Comparison of ENCODE assay signal across 8 mouse cellular contexts in the genomic region with DNA sequence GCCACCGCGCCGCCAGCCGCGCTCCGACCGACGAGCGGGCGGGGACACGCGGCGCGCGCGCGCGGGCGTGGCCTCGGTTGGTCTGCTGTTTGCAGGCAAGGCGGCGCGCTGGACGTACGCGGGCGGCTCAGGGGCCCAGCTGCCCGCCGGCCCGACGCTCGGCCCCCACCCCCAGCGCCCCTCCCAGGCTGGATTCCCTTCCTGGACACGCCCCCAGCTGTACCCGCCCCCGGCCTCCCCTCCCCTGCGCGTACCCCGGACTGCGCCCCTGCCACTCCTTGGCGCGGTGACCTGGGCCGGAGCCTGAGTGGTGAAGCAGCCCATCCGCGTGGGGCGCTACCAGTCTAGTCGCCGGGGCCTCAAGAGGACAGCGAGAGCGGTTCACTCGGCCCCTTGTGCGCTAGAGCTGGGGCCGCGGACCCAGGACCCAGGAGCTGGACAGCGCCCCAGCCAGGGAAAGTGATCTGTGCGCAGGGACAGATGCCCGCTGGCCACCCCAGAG. TPM values are rescaled to one million over a fixed set of nuclear protein-coding genes. Genes with fewer than 3 reads are reported as not detected.
DNase-seq lines count a peak whose midpoint lies in the region; ATAC-seq and TF ChIP-seq lines count a peak whose summit lies in the region.

A gene (minus strand): TSS at position 42 of the 502 bp plus-strand sequence.

- no peaks in the 10 kb centered on the region for H3K27me3 ChIP-seq in forebrain, embryonic 10.5 days (ENCODE audit: poor library complexity, severe bottlenecking)
- H3K27me3 ChIP-seq in heart, embryonic 15.5 days: no peaks in the 10 kb centered on the region
- no peaks in the 10 kb centered on the region for H3K27me3 ChIP-seq in liver, embryonic 14.5 days (ENCODE audit: control insufficient read depth, insufficient read depth, low read length)
- no peaks in the 10 kb centered on the region for H3K27me3 ChIP-seq in neural tube, embryonic 11.5 days (ENCODE audit: control insufficient read depth, insufficient read depth, low read length)
- no peaks in the 10 kb centered on the region for H3K27me3 ChIP-seq in stomach, postnatal 0 days (ENCODE audit: control insufficient read depth, insufficient read depth, low read length)

- DNase-seq in c-Kit-negative CD71-positive TER-119-positive erythroid progenitor cells, embryonic 14.5 days (ENCODE audit: low read depth, low spot score): peak; percentile 80
- peak; percentile 95 for DNase-seq in forebrain, embryonic 10.5 days (ENCODE audit: extremely low spot score, low spot score)
- peak; percentile 94 to 98 for DNase-seq in kidney, postnatal 25 days
- DNase-seq in liver, embryonic 14.5 days (ENCODE audit: low read depth in 3 of 3, low spot score in 3 of 3): peak; percentile 81 to 88 (median 83)
- DNase-seq in neural tube, embryonic 11.5 days (ENCODE audit: low spot score): peak; percentile 97
- DNase-seq in stomach, postnatal 0 days (ENCODE audit: low spot score): peak; percentile 96

- H3K9ac ChIP-seq in heart, embryonic 15.5 days: peak within 1 kb of the TSS; percentile 93
- peak within 1 kb of the TSS; percentile 91 for H3K9ac ChIP-seq in liver, embryonic 14.5 days (replicated peaks)
- peak within 1 kb of the TSS; percentile 96 for H3K9ac ChIP-seq in neural tube, embryonic 11.5 days (ENCODE audit: low read length)
- peak within 1 kb of the TSS; percentile 96 for H3K9ac ChIP-seq in stomach, postnatal 0 days (ENCODE audit: low read length)

- peak; percentile 64 for ATAC-seq in CD4-positive, CD25-positive, alpha-beta regulatory T cell, adult 4 months
- ATAC-seq in heart, embryonic 15.5 days (replicated peaks; ENCODE audit: insufficient number of reproducible peaks, insufficient read depth, low FRiP score, low read depth): peak; percentile 89
- ATAC-seq in liver, embryonic 14.5 days (ENCODE audit: insufficient read depth): peak; percentile 79
- peak; percentile 88 for ATAC-seq in neural tube, embryonic 11.5 days (ENCODE audit: insufficient read depth, low FRiP score, low TSS enrichment)
- ATAC-seq in stomach, postnatal 0 days (ENCODE audit: low FRiP score, low TSS enrichment): peak; percentile 91

- H3K36me3 ChIP-seq in forebrain, embryonic 10.5 days (replicated peaks): peaks cover 26% of the 10 kb centered on the region
- no peaks in the 10 kb centered on the region for H3K36me3 ChIP-seq in heart, embryonic 15.5 days
- peaks cover 6% of the 10 kb centered on the region for H3K36me3 ChIP-seq in liver, embryonic 14.5 days (replicated peaks; ENCODE audit: control insufficient read depth, insufficient read depth, low read depth)
- H3K36me3 ChIP-seq in neural tube, embryonic 11.5 days (ENCODE audit: control insufficient read depth, insufficient read depth, low read length): no peaks in the 10 kb centered on the region
- H3K36me3 ChIP-seq in stomach, postnatal 0 days (ENCODE audit: control insufficient read depth, insufficient read depth, low read length): no peaks in the 10 kb centered on the region

- H3K27ac ChIP-seq in forebrain, embryonic 10.5 days: peak within 1 kb of the TSS; percentile 99
- peak within 1 kb of the TSS; percentile 99 for H3K27ac ChIP-seq in heart, embryonic 15.5 days
- peak within 1 kb of the TSS; percentile 98 for H3K27ac ChIP-seq in liver, embryonic 14.5 days
- peak within 1 kb of the TSS; percentile 96 for H3K27ac ChIP-seq in neural tube, embryonic 11.5 days (ENCODE audit: low read depth, low read length)
- H3K27ac ChIP-seq in stomach, postnatal 0 days (replicated peaks): peak within 1 kb of the TSS; percentile 98

- peak; percentile 75 for TF ChIP-seq CTCF in liver, embryonic 14.5 days (IDR thresholded peaks at IDR 0.05; ENCODE audit: low read depth)
- peak; percentile 73 for TF ChIP-seq CTCF in stomach, postnatal 0 days (IDR thresholded peaks at IDR 0.05; ENCODE audit: low read depth)

- peak within 1 kb of the TSS; percentile 89 for H3K4me2 ChIP-seq in heart, embryonic 15.5 days
- H3K4me2 ChIP-seq in liver, embryonic 14.5 days (ENCODE audit: low read depth): peak within 1 kb of the TSS; percentile 88
- H3K4me2 ChIP-seq in neural tube, embryonic 11.5 days (ENCODE audit: low read depth): peak within 1 kb of the TSS; percentile 91
- H3K4me2 ChIP-seq in stomach, postnatal 0 days (replicated peaks; ENCODE audit: low read depth): peak within 1 kb of the TSS; percentile 73

- H3K4me1 ChIP-seq in forebrain, embryonic 10.5 days: peaks cover 43% of the 10 kb centered on the region
- H3K4me1 ChIP-seq in heart, embryonic 15.5 days (replicated peaks): peaks cover 41% of the 10 kb centered on the region
- peaks cover 34 to 37% of the 10 kb centered on the region in 2 experiments for H3K4me1 ChIP-seq in liver, embryonic 14.5 days (replicated peaks; ENCODE audit: control insufficient read depth in 2 of 2, insufficient read depth in 2 of 2, low read length in 1 of 2)
- peaks cover 17% of the 10 kb centered on the region for H3K4me1 ChIP-seq in neural tube, embryonic 11.5 days (ENCODE audit: control insufficient read depth, insufficient read depth, low read length)
- H3K4me1 ChIP-seq in stomach, postnatal 0 days (replicated peaks; ENCODE audit: control insufficient read depth, insufficient read depth): peaks cover 3% of the 10 kb centered on the region; the same call in 1 of the 2 replicates

- WGBS in forebrain, embryonic 10.5 days: under 1% methylated on average over 57 of the region's 57 CpGs
- WGBS in heart, embryonic 15.5 days: under 1% methylated on average over 36 of the region's 57 CpGs
- under 1% methylated on average over 57 of the region's 57 CpGs for WGBS in liver, embryonic 14.5 days (ENCODE audit: insufficient replicate concordance)
- WGBS in neural tube, embryonic 11.5 days: 0% methylated on average over 42 of the region's 57 CpGs
- WGBS in stomach, postnatal 0 days: under 1% methylated on average over 32 of the region's 57 CpGs

- peak within 1 kb of the TSS; percentile 86 for H3K4me3 ChIP-seq in forebrain, embryonic 10.5 days
- peak within 1 kb of the TSS; percentile 97 for H3K4me3 ChIP-seq in heart, embryonic 15.5 days
- peak within 1 kb of the TSS; percentile 84 to 91 for H3K4me3 ChIP-seq in liver, embryonic 14.5 days (ENCODE audit: insufficient read depth in 1 of 2, low read depth in 2 of 2, low read length in 2 of 2)
- peak within 1 kb of the TSS; percentile 89 for H3K4me3 ChIP-seq in neural tube, embryonic 11.5 days (ENCODE audit: low read depth, low read length)
- H3K4me3 ChIP-seq in stomach, postnatal 0 days (ENCODE audit: low read depth, low read length): peak within 1 kb of the TSS; percentile 79

- TF ChIP-seq EP300 in liver, embryonic 14.5 days (IDR thresholded peaks at IDR 0.05; ENCODE audit: low read depth): no peak
- no peak for TF ChIP-seq EP300 in stomach, postnatal 0 days (optimal IDR thresholded peaks at IDR 0.05)

- H3K9me3 ChIP-seq in forebrain, embryonic 10.5 days: no peaks in the 10 kb centered on the region
- H3K9me3 ChIP-seq in heart, embryonic 15.5 days (replicated peaks): no peaks in the 10 kb centered on the region
- H3K9me3 ChIP-seq in liver, embryonic 14.5 days (ENCODE audit: control insufficient read depth, low read length): no peaks in the 10 kb centered on the region
- no peaks in the 10 kb centered on the region for H3K9me3 ChIP-seq in neural tube, embryonic 11.5 days (ENCODE audit: control insufficient read depth, low read length)
- H3K9me3 ChIP-seq in stomach, postnatal 0 days (ENCODE audit: control insufficient read depth, low read length): no peaks in the 10 kb centered on the region

RNA-seq across cellular contexts. Expression of the gene that starts here (rescaled TPM):
- polyA plus RNA-seq in CD4-positive, CD25-positive, alpha-beta regulatory T cell, adult 4 months (2017; shearing (Covaris generic)): 10 to 100 TPM; 13.8 to 30.4 TPM
- 454 and 466 TPM in 2 replicates for polyA plus RNA-seq in forebrain, embryonic 10.5 days (2016; fragmentation: Nextera tagmentation; extraction: Ambion mirVana)
- polyA plus RNA-seq in heart, embryonic 15.5 days (2015; fragmentation: Nextera tagmentation; extraction: Ambion mirVana): 190 and 256 TPM in 2 replicates
- 85.0 and 107 TPM in 2 replicates for polyA plus RNA-seq in liver, embryonic 14.5 days (2012; rRNA removed)
- polyA plus RNA-seq in liver, embryonic 14.5 days (2014; fragmentation: Nextera tagmentation; extraction: Ambion mirVana): 165 and 191 TPM in 2 replicates
- polyA plus RNA-seq in neural tube, embryonic 11.5 days (2014; fragmentation: Nextera tagmentation; extraction: Ambion mirVana): 591 and 593 TPM in 2 replicates
- 157 and 165 TPM in 2 replicates for polyA plus RNA-seq in stomach, postnatal 0 days (2015; fragmentation: Nextera tagmentation; extraction: Ambion mirVana)

Comparison
In these comparisons a context has a peak if more than half of its experiments do, and no peak if none do; other contexts are left out.
1. Peak in every context shown above with its lines: DNase-seq, ATAC-seq, H3K4me3 ChIP-seq and H3K27ac ChIP-seq.